Mouse (Mus musculus) layer of hippocampus, adult 9-10 months (tissue): ENCODE measurements around the gene Apbb2.

Experiments used
- DNase-seq: peaks from one replicate; pipeline ENCODE4 v3.0.0; 2022; ENCODE audit warnings: low spot score

Gene Apbb2

DNA sequence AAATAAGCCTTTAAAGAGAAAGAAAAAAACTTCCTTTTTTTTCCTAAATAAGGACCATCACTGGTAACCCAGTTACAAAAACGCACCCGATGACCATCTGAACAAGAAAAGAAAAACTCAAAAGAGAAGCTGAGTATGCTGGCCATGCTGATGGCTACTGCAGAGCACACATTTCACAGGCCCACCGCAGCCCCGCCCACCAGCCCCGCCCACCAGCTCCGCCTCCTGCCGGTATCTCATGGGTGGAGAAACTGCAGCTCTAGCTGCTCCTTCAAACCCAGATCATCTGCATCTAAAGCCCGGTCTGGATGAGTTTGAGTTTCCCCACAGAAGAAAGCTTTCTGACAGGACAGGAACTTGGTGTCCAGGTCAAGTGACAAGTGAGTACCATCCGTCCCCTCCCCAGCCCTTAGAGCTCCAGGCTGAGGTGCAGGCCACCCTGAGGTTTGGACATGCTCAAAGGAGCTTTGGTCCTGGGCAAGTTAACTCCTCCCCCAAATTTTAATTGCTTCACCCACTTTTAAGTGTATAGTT lies 16.2 kb downstream of the Apbb2 start:
- DNase-seq = no peak

DNA sequence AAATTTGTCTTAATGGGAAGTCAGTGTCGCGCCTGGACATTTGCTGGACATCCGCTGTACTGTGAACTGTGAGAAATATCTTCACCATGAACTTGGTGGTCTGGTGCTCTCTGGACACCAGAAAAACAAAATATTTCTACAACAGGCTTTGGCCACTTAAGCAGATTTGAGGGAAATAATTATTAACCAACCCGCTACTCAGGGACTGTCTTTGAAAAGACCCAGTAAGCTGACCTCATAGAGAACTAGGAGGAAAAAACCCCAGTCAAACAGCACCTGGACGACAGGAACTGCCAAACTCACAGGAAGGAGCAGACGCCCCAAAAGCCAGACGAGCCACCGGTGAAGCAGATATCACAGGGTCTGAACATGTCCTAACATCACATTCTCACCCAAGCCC lies 18.2 kb downstream of the Apbb2 start:
- DNase-seq = no peak

DNA sequence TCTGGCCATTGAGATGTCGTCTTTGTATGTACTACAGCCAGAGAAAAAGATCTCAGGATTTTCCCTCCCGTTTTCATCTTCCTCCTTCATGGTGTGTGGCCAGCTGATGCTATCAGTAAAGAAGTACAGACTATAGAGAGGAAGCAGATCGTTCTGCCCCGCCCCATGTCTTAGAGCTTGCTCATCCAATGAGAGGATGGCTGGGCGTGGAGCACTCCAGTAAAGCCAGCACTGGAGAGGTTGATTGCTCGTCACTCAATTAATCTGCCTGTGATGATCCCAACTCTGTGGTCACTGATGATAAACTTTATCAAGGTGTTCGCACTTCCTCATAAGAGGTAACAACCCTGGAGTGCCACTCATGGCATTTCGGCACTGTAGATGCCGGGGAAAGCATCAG lies 18.7 kb downstream of the Apbb2 start:
- DNase-seq = no peak

DNA sequence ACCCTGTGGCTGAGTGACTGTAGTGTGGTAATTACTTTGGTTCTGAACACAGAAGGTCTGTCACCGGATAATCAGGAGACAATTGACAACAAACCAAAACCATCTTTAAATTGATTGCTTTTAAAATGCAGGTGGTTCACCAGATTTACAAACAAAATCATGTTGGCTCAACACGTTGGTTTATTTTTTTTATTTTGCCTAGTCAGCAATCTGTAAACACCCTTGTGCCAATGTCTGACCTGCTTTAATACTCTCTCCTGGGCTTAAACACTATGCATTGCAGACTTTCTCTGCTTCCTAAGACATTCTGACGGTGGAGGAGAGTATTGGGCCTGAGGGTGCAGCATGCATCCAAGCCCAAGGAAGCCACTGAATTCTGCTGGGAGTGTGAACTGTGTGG lies 22.3 kb downstream of the Apbb2 start:
- no peak for DNase-seq

DNA sequence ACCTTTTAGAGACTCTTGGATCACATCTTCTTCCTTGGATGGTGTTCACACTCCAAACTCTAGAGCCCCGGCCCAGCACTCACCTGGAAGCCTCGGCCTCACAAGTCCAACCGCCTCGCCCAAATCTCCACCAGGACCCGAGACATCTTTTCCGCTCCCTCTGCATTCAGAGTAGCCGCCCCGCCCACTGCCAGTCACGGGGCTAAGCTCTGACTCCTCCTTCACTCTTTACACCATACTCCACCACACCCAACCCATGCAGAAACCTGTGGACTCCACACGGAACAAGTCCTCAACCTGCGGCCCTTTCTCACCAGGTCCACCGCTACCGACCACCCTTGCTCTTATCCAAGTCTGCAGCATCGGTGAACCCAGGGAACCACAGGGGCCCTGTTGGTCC lies 23.7 kb downstream of the Apbb2 start:
- no peak for DNase-seq

DNA sequence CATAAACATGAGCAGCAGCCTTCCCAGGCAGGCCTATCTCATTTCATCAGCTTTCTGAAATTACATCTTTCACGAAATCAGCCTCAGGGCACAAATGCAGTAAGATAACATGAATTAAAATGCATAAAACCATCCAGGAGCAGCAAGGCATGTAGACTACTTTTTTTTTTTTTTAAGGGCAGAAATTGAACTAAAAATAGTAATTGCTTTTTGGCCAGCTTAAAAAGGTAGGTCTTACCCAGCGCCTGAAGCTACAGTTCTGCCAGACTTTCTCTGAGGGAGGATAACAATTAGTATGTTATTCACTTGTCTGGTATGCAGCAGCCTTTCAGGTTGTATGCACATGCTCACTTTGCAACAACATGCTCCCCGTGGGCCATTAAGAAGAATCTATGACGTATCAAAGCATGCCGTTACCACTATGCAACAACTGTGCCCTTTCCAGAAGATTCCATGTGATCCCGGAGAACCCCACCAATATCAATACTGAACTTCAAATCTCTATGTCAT lies 32.3 kb downstream of the Apbb2 start:
- DNase-seq = no peak

DNA sequence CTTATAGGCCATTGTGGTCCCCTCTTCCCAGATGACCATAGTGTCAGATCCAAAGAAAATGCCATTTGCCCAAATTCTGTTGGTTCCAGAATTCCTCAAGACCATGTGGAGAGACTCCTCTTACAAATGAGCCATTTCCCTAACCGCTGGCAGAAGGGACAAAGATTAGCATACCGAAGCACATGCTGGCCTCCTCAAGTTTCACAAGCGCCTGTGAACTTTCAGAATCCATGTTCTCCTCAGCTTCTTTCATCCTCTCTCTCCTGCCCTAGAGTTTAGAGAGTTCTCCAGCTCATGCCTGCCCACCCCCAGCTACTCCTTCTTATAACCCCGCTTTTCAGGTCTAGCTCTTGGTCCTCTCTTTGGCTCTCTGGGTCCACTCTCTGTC lies 35.6 kb downstream of the Apbb2 start:
- DNase-seq = no peak

DNA sequence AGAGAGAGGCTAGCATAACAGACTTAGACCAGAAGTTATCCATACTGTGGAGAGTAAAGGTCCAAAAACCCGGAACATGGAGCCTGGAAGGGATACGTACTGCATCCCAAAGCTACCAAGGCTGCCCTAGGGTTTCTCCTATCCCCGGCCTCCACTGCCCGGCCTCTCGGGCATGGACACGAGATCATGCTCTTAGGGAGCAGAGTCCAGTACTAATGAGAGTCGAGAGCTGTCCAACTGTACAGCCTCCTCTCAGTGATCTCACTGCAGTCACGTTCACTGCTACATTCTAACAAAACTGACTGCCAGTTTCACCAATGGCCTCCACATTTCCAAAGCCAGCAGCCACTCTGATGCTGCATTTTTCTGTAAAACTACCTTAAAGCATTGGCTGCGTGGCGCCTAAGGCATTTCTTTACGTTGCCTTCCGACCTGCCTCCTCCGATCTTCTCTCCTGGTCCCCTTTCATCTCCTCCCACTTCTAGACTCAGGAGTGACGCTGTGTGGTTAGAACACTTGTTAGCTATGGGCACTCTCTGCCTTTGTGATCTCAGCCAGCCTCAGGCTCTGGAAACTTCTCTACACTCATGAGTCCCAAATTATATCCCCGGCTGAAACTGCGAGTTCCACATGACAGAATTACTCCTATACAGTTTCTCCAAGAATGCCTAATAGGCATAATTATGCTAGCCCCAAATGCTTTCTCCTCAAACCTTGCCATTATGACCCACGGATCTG lies 36.1 kb downstream of the Apbb2 start:
- DNase-seq = no peak

DNA sequence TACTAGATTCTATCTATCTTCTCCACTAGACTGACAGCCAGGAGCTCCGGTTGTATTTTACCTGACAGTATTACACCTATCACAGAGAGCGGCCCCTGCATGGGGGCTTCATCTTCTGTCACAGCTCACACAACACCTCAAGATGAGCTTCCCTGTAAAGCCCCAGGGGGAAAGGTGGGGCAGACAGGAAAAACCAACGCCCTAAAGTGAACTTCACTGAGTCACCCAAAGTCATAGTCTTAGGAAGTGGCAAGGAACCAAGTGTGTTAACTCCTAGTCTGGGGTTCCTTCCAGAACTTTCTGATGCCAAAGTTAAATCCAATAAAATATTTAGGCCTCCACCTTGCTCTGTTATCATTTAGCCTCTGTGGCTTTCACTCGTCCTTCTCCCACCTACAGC lies 39.5 kb downstream of the Apbb2 start:
- DNase-seq = no peak

DNA sequence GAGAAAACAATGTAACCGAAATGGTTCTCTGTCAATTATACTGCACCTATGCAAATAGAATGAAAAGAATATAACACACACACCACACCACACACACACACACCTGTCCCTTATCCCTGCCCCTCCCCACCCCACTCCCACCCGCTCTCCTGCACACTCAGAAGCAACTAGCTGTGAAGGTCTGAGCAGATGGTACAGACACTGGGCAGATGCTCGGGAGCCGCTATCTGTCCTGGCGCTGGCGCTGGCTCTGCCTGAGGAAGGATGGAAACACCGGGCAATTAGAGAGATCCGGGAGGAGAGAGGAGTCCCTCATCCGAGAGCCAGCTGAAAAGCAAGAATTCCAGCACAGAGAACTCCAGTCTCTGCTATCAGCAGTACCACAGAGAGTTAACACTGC lies 42.3 kb downstream of the Apbb2 start:
- DNase-seq = no peak

DNA sequence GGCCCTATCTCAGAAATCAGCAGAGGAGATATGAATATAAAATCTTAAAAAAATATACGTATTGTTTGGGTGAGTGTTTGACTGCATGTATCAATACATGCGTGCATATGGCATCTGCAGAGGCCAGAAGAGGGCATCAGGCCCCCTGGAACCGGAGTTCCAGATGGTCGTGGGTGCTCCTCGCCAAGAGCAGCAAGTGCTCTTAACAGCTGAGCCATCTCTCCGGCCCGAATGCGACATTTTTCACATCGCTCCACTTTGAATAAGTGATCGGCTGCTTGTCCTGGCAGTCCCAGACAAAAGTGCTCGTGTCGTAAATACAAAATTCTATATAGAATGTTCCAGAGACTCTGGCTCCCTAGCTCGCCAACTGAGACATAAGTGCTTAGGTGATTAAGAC lies 43.4 kb downstream of the Apbb2 start:
- no peak for DNase-seq

DNA sequence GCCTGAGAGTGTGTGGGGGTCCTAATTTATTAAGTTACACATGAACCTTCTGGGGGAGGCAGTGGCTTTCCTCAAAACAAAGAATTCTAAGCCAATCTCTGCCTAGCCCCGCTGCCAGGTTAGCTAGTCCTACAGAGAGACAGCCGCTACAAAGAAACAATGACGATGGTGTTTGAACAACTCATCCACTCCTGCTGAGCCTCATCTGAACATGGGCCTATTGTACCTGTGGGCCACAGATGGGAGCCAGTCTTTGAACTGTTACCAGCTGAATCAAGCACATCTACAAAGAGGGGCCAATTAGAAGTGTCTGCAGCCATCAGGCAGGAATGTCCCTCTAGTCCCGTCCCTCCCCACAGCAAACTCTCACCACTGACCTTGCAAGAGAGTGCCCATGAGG lies 45.3 kb downstream of the Apbb2 start:
- DNase-seq = no peak

DNA sequence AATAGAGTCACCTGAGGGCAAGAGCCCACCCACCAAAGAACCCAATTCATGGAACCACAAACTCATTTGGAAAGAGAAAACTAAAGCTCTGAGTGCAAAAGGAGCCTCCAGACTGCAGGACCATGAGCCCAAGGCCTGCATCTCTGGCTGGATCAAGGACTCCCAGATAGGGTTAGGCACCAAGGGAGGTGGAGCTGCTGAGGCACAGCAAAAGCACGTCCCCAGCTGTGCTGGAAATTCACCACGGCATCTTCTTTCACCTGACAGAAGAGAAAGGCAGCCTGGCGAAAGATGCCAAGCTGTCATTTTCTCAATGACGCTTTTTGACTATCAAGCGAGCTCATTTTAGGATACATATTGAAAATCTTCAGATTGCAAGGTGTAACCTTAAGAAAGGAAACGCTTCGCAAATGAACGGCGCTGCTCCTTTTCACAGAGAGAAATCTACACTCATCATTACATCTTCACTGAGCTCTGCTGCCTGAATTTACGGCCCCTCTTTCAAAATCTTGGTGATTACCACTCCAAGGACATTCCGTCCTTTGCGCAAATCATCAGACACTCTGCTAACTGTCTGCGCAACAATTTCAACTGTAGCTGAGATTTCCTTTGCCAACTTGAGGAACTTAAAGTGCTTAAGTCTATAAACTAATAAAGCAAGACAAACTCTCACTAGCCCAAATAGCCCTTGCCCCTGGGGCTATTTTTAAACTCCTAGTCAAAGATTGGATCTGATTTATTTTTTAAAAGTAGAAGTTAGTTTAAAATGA lies 46.3 kb downstream of the Apbb2 start:
- DNase-seq = no peak

DNA sequence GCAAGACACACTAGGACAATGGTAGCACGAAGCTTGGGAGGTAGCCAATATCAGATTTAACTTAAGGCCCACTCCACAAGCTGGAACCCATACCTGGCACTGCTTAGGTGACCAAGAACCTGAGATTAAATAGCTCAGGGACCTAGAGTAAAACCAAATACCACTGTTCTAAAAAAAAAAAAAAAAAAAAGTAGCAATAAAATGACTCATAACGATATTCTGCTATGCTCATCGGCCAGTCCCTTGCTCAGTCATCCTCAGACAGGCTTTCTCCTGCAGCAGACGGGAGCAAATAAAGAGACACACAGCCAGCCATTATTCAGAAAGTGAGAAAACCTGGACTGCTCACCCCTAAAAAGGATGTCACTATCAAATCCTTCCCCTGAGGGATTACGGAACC lies 47.9 kb downstream of the Apbb2 start:
- DNase-seq = no peak

DNA sequence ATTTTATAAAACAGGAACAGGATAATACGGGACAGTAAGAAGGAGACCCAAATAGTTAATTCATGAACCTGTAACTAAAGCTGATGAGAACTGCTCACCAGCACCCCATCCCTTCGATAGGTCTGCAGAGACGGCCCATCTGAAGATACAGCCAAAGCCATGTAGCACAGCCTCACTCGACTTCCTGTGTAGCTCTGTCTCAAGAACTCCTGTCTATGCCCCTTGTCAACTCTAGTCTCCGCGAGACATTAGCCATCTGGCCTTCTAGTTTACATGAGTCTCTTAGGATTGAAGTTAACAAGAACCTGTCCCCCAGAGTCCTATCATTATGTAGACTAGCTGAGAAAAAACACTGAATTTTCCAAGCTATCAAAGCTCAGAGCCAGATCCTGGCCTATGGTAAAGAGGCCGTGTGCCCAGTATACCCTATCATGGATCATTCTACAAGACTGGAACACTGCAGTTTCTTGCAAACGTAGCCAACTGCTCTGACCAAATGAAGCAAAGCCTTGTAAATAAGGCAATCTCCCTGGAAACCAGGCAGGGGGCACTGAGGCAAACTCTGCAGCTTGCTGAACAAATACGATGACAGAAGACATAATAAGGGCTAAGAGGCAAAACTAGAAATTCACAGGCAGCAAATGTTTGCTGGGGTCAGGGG lies 49.3 kb downstream of the Apbb2 start:
- no peak for DNase-seq

DNA sequence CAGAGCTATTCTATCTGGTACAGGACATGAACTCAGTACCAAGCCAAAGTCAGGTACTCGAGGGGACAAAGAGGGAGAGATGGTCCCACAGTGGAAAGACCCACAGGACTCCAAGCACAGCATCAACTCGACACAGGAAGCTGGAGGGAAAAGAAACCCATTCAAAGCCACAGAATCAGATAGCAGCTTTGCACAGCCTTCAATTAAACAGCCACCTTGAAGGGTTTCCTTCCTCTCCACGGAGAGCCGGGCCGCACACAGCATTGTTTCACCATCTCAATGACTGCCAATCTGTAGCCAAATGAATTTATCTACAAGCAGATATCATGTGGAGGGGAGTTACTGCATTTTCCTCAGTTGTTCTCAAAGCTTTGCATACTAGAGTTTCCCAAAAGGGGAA lies 50.6 kb downstream of the Apbb2 start:
- no peak for DNase-seq

DNA sequence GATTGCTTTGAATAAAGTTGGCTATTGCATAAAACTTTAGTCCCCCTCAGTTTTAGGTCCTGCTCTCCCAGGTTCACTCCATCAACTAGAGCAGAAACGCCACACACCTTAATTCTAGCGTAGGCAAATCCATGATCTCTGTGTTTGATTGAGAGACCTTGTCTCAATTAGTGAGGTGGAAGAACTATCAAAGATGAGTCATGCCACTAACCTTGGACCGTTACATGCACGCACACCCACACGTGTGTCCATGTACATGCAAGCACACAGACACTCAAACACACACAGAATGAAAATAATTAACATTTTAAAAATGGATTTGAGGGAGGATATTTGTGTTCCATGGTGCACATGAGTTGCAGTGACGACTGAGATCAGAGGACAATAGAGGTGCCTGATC lies 51.2 kb downstream of the Apbb2 start:
- no peak for DNase-seq

DNA sequence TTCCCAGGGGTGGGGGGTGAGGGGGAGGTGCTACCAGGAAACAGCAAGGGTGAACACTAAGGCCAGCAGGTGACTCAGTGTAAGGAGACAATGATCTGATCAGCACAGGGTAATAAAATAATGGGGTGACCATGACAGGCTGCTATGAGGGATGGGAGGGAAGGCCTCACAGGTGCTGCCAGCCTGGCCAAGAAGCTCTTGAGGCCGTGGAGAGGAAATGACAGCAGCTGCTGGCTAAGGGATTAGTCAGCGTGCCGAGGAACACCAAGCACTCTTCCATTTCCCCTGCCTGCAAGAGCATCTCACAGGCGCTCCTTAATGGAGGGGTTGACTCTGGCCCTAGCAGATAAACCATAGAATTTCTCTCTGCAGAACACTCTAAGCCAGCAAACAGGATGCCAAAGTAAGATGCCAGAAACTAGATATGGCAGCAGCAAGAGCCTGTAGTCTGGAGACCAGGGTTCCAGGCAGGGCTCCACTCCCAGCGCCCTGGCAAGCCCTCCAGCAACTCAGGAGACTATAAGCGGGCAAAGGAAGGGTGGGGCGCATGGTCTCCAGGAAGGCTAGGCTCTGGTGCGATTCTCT lies 58.9 kb downstream of the Apbb2 start:
- no peak for DNase-seq

DNA sequence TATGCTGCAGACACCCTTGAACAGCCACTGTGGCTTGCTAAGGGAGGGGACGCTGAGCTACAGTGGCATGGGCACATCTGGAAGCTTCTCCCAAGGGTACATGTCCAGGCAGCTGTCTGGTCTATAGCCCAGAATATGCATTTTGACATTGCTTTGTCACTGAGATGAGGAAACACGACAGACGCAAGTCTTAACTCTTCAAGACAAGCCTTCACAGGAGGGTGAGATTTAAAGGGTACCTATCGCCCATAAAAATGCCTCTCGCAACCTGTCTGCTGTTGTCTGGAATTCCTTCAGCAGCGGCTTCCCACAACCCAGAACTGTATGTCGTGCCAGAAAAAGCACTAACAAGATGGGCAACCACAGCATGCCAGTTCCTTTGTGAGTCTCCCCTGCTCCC lies 60.5 kb downstream of the Apbb2 start:
- no peak for DNase-seq

DNA sequence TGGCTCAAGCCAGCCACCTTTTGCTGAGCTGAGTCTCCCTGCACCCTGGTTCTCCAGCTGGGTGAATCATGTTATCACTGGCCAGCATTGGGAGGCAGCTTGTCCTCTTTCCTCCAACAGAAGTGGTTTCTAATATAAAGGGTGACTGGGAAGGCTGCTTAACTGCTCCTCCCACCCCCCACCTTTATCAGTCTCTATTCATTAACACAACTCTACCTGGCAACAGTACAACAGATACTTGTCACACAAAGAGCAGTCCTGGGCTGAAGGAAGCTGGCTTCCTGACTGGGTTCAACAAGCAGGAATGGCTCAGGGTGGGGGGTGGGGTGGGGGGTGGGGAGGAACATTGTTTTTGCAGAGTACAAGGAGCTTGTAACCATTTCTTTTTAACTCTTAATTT lies 64.7 kb downstream of the Apbb2 start:
- no peak for DNase-seq

DNA sequence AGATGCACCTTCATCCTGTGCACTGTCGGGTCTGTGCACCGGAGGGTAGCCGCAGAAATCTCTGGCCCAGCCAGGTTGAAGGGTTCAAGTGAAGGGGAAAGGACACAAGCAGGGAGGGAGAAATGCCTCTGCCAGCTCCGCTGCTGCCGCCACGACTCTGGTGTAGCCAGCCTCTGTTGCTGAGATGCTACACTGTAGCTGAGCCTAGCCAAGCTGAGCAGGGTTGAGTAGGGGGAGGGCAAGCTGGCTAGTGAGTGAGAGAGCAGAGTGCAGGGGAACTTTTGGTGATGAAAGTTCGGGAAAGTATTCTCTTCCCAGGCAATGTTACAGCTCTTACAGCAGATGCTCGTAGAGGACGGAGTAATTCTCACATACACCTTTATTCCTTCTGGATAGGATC lies 66.3 kb downstream of the Apbb2 start:
- DNase-seq = no peak

DNA sequence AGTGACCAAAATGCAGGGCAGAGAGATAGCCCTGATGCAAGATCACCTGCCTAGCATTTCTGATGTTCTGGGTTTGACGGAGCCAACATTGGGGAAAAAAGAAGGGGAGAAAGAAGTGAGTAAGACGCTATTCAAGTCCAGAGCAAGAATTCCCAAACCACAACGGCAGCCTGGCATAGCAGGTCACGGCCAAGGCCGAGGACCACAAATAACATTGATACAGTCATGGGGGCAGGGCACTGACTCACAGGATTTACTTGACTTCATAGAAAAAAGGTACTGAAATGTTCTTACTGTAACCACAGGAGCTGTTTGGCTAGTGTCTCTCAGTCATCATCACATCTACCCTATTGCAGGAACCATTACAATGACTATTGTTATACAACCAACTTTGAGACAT lies 68.3 kb downstream of the Apbb2 start:
- no peak for DNase-seq

DNA sequence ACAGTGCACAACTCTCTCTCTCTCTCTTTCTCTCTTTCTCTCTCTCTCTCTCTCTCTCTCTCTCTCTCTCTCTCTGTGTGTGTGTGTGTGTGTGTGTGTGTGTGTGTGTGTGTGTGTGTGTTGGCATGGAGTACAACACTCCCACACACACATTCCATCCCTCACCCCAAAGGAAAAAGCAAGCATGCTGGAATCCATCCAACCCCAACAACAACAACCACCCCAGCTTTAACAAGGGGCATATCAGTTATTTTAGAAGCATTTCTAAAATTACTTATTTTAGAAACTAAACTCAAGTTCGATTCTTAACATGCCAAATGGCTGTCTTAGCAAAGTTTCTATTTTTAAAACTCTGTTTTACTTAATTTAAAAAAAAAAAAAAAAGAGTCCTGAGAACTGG lies 68.9 kb downstream of the Apbb2 start:
- no peak for DNase-seq
